Mouse (Mus musculus) thymus, postnatal 14 days (tissue): Measurements from ENCODE around the gene Olfr493.

Source experiments
- DNase-seq: peaks from one replicate; pipeline ENCODE4 v3.0.0; 2021

The Olfr493 gene

DNA sequence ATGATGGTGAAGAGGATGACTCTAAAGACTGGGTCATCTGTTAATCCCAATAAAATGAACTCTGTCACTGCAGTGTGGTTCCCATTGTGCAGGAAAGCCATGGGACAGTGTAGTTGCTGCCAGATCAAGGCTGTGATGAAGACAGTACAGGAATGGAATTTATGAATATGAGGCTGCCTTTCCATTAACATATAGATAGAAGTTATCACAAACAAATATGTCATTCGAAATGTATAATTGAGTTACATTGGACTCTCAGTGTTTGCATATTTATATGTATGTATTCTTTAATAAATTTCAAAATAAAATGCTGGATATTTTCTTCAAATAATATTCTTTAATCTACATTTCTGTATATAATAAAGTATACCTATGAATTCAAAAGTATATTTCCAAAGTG, at the start of gene Olfr493:
TSS of gene Olfr493 (minus strand) at position 101 of the 400 bp plus-strand sequence.
- DNase-seq: no peak

DNA sequence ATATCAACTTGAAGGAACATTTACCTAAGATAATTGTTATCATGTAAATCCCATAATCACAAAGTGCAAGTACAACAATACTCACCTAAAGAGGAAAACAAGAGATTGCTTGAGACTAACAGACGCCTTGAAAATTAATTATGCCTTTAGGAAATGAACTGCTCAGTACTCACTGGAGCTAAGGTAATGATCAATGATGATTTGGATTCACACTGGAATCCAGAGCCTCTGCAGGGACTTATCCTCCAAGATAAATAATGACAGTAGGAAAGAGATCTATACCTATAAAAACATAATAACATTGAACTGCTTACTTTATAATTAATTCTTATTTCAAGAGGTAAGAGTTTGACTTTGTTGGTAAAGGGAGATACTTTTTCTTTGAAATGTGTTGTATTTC, 46.1 kb upstream of the Olfr493 start, which contains the start of gene Olfr495:
TSS of gene Olfr495 (plus strand) at position 301 of the 400 bp plus-strand sequence.
- DNase-seq: no peak

DNA sequence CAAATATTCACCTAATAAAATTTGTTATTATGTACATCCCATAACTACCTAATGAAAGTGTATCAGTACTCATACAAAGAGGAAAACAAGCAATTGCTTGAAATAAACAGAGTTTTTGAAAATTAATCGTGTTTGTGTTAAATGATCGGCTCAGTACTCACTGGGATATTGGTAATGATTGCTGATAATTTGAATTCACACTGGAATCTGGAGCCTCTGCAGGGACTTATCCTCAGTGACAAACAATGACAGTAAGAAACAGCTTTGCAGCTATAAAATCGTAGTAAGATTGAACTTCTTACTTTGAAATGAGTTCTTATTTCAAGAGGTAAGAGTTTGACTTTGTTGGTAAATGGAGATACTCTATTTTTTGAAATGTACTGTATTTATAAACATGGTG, 18.3 kb upstream of the Olfr493 start, which contains the start of gene Olfr494:
TSS of gene Olfr494 (plus strand) at position 301 of the 400 bp plus-strand sequence.
- DNase-seq: no peak

GRCm38 (mm10) chr7:108323574-108323973, 23.2 kb downstream of the Olfr493 start, which contains the start of gene Olfr492:
Gene Olfr492, minus strand, starts transcription at chr7:108323674.
- no peak for DNase-seq

GRCm38 (mm10) chr7:108313151-108313550, 33.6 kb downstream of the Olfr493 start, which contains the start of gene Olfr491:
Gene Olfr491, plus strand, starts transcription at chr7:108313451.
- DNase-seq: no peak
